Mouse (Mus musculus): ENCODE data around the gene Fam19a5. TPM values are rescaled to one million over a fixed set of nuclear protein-coding genes. Genes with fewer than 3 reads are reported as not detected.

The Fam19a5 gene
- total RNA-seq, 4 experiments from 2014 or later = 4.7 to 6.3 (median 5.6) TPM

DNA sequence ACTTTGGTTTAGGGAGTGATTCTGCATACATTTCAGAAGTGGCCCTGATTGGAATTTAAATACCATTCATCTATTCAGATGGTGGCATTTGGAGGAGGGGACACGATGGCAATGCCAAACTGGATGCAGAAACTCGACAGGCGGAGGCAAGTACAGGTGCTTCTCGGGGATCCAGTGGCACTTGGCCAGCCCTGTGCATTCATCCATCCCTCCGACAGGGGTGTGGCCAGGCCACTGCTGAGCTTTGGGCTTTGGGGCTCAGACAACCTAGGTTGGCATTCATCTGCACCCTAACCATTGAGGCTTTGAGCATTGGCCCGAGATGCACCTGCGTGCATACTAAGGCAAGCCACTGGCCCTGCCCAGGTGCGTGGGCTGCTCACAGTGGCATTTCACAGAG lies 52.6 kb downstream of the Fam19a5 start:
- no peak for DNase-seq (ENCODE audit: low spot score)

DNA sequence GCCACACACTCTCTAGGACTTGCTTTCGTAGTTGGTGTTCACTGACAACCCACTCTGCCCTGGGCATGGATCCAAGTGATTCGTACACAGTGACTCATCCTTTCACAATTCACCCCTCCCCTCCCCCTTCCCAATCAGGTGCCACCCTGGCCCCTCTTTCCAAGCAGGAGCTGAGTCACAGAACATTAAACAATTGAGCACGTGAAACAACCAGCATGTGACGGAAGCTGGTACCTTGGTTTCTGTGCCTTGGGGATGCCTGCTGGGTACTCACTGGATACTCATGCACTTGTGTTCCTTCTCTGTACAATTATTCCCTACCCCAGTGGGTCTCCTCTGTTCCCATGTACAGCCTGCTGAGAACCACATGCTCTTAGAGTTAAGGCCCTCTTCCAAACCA lies 53.0 kb downstream of the Fam19a5 start:
- no peak for DNase-seq (ENCODE audit: low spot score)

GRCm38 (mm10) chr15:87597766-87598165 lies 53.7 kb downstream of the Fam19a5 start:
- no peak for DNase-seq (ENCODE audit: low spot score)

GRCm38 (mm10) chr15:87598636-87599035 lies 54.5 kb downstream of the Fam19a5 start:
- no peak for DNase-seq (ENCODE audit: low spot score)

GRCm38 (mm10) chr15:87603316-87603715 lies 59.2 kb downstream of the Fam19a5 start:
- no peak for DNase-seq (ENCODE audit: low spot score)

DNA sequence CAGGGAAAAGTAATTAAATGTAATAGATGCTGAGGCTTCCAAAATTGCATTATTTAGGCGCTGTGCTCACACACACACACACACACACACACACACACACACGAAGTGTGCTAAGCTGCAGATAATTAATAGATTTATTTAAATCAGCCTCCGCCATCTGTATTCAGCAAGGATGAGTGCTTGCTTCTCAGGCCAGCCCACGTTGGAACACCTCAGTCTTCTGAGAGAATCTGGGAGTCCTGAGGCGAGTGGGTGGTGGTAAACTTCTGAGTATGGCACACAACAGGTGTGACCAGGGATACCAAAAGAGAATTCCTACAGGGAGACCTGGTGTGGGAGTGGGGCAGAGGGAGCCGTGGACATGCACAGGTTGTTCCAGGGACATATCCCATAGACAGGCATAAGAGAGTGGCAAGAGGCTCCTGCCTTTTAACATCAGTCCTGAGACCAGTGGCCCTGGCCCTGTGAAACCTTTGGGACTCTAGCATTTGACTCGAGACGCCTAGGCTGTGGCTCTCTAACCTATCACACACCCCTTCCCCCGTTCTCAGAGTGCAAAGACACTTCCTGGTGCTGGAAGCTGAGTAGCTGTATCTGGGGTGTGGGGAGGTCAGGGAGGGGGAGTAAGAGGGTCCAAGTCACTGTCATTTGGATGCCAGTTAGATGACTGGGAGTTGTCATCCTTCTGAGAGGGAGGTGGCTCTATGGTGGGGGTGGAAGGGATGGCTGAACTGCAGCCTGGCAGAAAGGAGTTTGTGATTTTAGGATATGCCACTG lies 61.6 kb downstream of the Fam19a5 start:
- no peak for DNase-seq (ENCODE audit: low spot score)

- no peak for DNase-seq (ENCODE audit: low spot score)
These were observed 62.6 kb downstream of the Fam19a5 start for GRCm38 (mm10) chr15:87606702-87607101.

DNA sequence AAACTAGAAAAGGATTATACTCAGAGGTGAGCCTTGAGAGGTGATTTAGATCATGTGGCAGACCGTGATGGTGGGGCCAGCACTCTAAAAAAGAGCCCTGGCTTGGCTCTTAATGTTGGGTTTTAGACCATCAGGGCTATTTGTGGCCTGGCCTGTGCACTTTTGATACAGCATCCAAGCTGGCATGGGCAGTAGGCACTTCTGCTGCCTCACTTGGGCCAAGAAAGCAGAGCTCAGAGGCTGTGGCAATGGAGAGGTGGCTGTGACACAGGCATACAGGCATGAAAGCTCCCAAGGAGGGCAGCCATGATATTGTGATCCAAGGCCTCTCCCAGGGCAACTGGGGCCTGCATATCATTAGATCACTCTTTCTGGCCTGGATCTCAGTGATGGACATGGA lies 65.1 kb downstream of the Fam19a5 start:
- DNase-seq (ENCODE audit: low spot score) = no peak

GRCm38 (mm10) chr15:87623966-87624609 lies 80.0 kb downstream of the Fam19a5 start:
- DNase-seq (ENCODE audit: low spot score) = peak; percentile 48

GRCm38 (mm10) chr15:87624610-87625091 lies 80.6 kb downstream of the Fam19a5 start:
- no peak for DNase-seq (ENCODE audit: low spot score)

DNA sequence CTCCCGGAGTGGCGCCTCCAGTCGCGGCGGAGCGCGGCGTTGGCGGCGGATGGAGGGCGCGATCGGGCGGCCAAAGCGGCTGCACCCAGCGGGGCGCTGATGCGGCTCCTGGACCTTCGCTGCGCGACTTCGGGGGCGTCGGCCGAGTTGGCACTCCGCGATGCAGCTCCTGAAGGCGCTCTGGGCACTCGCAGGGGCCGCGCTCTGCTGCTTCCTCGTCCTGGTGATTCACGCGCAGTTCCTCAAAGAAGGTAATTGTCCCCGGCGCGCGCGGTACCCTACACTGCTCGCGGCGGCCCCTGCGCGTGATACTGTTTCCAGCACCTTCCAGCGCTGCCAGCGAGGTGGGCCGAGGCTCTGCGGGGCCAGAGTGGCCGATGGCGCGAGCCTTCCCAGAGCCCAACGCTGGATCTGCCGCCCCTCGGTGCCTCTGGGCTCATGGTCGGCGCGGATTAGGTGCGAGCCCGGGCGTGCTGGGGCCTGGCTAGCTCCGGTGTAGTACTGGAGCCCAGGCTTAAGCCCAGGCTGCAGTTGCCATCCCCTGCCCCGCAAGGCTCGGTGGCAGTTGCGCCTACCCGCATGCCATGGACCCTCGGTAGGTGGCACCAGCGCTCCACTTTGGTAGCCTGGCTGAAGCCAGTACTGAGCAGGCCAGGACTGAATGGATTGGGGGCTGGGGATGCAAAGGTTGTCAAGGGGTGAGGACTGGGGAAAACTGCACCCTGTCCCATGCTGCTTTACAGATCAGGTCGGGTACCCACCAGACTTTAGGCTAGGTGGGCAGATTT lies 81.3 kb downstream of the Fam19a5 start:
- DNase-seq (ENCODE audit: low spot score) = peak; percentile 73

DNA sequence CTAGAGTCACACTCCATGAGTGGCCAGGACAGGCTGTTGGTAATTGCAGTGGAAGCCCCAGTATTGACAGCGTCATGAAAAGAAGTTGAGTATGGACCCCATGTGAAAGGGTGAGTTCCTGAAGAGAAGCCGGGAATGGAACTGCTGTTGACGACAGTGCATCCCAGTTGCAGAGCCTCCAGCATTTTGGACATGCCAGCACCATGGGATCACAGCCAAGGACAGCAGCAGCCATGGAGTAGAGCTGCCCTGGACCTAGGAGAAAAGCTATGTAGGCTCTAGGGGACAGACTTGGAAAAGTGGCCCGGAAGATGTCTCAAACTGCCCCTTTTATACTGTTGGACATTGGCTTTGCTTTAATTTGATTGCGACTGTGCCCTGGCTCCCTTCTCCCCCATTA lies 91.2 kb downstream of the Fam19a5 start:
- DNase-seq (ENCODE audit: low spot score) = no peak

- no peak for DNase-seq (ENCODE audit: low spot score)
These were observed 92.3 kb downstream of the Fam19a5 start for GRCm38 (mm10) chr15:87636407-87636806.

GRCm38 (mm10) chr15:87637234-87637633 lies 93.1 kb downstream of the Fam19a5 start:
- no peak for DNase-seq (ENCODE audit: low spot score)

DNA sequence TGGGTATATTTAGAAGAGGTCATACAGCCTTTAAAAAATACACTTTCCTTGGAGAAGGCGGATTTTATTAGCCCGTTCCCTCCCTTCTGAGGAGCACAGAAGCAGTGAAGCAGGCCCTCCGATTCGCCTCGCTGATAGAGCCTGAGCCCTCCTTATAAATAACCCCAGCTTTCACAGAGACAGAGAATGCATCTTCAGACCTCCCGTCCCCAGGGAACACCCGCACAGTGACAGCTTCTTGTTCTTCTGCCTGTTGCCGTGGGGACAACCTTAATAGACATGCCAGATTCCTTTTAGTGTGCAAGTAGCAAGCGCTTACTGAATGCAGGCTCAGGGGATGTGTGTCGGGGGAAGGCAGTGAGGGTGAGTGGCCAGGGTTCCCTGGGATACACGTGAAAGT lies 94.2 kb downstream of the Fam19a5 start:
- DNase-seq (ENCODE audit: low spot score) = no peak

GRCm38 (mm10) chr15:87646313-87647061 lies 102.4 kb downstream of the Fam19a5 start:
- DNase-seq (ENCODE audit: low spot score) = no peak

GRCm38 (mm10) chr15:87649651-87650050 lies 105.6 kb downstream of the Fam19a5 start:
- DNase-seq (ENCODE audit: low spot score) = no peak

DNA sequence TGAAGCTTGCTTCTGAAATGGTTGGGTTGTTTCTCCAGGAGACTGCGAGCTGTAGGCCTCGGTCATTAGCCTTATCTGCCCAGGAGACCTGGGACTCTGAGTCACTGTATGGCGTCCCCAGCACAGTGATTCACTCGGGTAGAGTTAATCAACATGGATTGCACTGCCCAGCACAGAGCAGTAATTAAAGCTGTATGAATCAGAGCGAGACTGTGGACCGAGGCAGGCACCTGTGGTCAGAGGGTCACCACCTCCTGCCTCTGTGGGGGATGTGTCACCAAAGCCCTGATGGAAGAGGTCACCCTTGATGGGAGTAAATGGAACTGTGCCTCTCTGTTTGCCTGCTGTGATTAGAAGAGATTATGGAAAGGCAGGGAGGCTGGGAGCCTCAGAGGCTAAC lies 110.5 kb downstream of the Fam19a5 start:
- DNase-seq (ENCODE audit: low spot score) = no peak

- DNase-seq (ENCODE audit: low spot score) = no peak
These were observed 112.5 kb downstream of the Fam19a5 start for GRCm38 (mm10) chr15:87656496-87657155.

- DNase-seq (ENCODE audit: low spot score) = no peak
These were observed 115.6 kb downstream of the Fam19a5 start for GRCm38 (mm10) chr15:87659729-87660128.

DNA sequence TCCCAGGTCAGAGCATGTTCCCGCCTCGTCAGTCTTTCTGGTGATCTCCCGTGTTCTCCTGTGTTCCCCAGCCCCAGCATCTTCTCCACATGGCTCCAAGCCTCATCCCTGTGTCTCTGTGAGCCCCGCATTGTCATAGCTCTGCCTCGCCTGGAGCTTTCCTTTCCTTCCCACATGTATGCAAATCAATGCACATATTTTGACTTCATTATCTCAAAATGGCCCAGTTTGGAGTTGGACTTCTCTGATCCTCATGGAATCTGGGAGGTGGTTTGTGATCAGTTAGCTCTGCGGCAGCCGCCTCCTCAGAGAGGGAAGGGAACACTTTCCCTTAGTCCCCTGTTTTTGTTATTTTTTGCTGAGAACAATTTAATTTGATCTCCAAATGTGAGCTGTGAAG lies 117.9 kb downstream of the Fam19a5 start:
- DNase-seq (ENCODE audit: low spot score) = no peak
